Mouse (Mus musculus): ENCODE measurements around the gene Cacna2d2. TPM values are rescaled to one million over a fixed set of nuclear protein-coding genes. Genes with fewer than 3 reads are reported as not detected.

Cacna2d2 gene
- total RNA-seq (2021): 10 to 100 TPM; 24.1 to 34.7 TPM
- long read RNA-seq, experiment 1, full-length matches to known transcripts: 2 of 7 reads
- long read RNA-seq, experiment 1, partial matches to known transcripts: 1 of 7 reads
- long read RNA-seq, experiment 1, other reads (novel, unspliced or antisense): 4 of 7 reads
- long read RNA-seq, experiment 2, full-length matches to known transcripts: 1 of 4 reads
- long read RNA-seq, experiment 2, partial matches to known transcripts: 2 of 4 reads
- long read RNA-seq, experiment 2, other reads (novel, unspliced or antisense): 1 of 4 reads

DNA sequence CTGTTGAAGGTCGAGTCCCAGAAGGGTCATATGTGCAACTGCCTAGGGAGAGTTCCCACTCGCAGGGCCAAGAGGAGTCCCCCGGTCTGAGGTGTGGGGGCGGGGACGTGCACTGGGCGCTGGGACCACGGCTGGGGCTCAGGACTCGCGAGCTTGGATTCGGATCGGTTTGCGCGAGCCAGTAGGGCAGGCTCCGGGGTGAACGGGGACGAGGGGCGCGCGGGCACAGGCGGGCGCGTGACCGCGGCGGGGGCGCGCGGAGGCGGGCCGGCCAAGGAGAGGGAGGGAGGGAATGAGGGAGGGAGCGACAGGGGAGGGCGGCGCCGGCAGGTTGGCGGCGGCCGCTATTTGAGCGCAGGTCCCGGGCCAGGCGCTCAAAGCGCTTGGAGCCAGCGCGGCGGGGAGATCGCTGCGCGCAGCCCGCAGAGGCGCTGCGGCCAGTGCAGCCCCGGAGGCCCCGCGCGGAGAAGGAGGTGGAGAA, at the start of gene Cacna2d2:
Gene Cacna2d2, plus strand, starts transcription at position 122 of the 481 bp plus-strand sequence.
- intact Hi-C loops (cut with DNase I): no loop called here
- H3K4me3 ChIP-seq: peak within 1 kb of the TSS; percentile 59
- H3K27ac ChIP-seq: no peak within 1 kb of the TSS
- TF ChIP-seq CTCF (IDR thresholded peaks at IDR 0.05): no peak
- DNase-seq (ENCODE audit: extremely low spot score in 1 of 2, low spot score in 2 of 2): peak; percentile 42 to 53

GRCm38 (mm10) chr9:107354826-107355225, 44.6 kb upstream of the Cacna2d2 start:
- no peak for TF ChIP-seq CTCF (IDR thresholded peaks at IDR 0.05)
- DNase-seq (ENCODE audit: extremely low spot score in 1 of 2, low spot score in 2 of 2): no peak
- Histone ChIP-seq H3K4me3 (no peak overlapping the region), H3K27ac (no peak overlapping the region)
- intact Hi-C loops (cut with DNase I): no loop called here

- peak; percentile 76 for TF ChIP-seq CTCF (IDR thresholded peaks at IDR 0.05)
- DNase-seq (ENCODE audit: extremely low spot score in 1 of 2, low spot score in 2 of 2): peak; percentile 44 to 63
- no peak overlapping the region for H3K27ac ChIP-seq
- intact Hi-C loops (cut with DNase I): loop anchor here (1.0 kb wide), 1 partner anchor 62 kb away; no protein-coding TSS in a partner anchor
- H3K4me3 ChIP-seq: no peak overlapping the region
These were observed 43.3 kb upstream of the Cacna2d2 start for GRCm38 (mm10) chr9:107355870-107356765.

GRCm38 (mm10) chr9:107357651-107358050, 41.8 kb upstream of the Cacna2d2 start:
- TF ChIP-seq CTCF (IDR thresholded peaks at IDR 0.05): peak; percentile 97
- H3K27ac ChIP-seq: no peak overlapping the region
- H3K4me3 ChIP-seq: no peak overlapping the region
- peak; percentile 77 to 87 for DNase-seq (ENCODE audit: extremely low spot score in 1 of 2, low spot score in 2 of 2)
- intact Hi-C loops (cut with DNase I): loop anchor here (1.0 kb wide), 1 partner anchor 157 kb away; no protein-coding TSS in a partner anchor

GRCm38 (mm10) chr9:107360989-107361388, 38.4 kb upstream of the Cacna2d2 start:
- intact Hi-C loops (cut with DNase I): no loop called here
- H3K27ac ChIP-seq: no peak overlapping the region
- DNase-seq (ENCODE audit: extremely low spot score in 1 of 2, low spot score in 2 of 2): no peak
- no peak overlapping the region for H3K4me3 ChIP-seq
- no peak for TF ChIP-seq CTCF (IDR thresholded peaks at IDR 0.05)

- peak; percentile 41 to 56 for DNase-seq (ENCODE audit: extremely low spot score in 1 of 2, low spot score in 2 of 2)
- peak; percentile 66 for TF ChIP-seq CTCF (IDR thresholded peaks at IDR 0.05)
- Histone ChIP-seq H3K4me3 (no peak overlapping the region), H3K27ac (no peak overlapping the region)
- intact Hi-C loops (cut with DNase I): loop anchor here (2.0 kb wide), 2 partner anchors 96 to 148 kb away; no protein-coding TSS in a partner anchor
These were observed 32.8 kb upstream of the Cacna2d2 start for GRCm38 (mm10) chr9:107366644-107367043.

DNA sequence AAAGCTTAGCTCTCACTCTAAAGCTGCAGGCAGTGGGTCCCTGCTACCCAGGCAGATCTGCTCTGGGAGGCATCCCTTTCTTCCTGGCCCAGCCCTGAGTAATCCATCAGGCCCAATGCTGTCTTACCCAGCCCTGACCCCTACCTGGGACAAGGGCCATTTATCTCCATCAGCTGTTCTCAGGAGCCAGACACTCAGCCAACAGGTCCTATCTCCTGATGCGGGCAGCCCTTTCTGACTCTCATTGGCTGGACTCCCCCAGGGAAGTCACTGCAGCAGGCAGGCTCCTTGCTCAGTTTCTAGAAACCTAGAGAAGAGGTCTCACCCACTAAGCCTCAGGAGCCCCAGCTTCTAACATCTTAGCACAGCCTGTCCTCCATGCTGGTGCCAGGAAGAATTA, 31.1 kb upstream of the Cacna2d2 start:
- no peak overlapping the region for H3K4me3 ChIP-seq
- no peak for TF ChIP-seq CTCF (IDR thresholded peaks at IDR 0.05)
- intact Hi-C loops (cut with DNase I): no loop called here
- H3K27ac ChIP-seq: no peak overlapping the region
- DNase-seq (ENCODE audit: extremely low spot score in 1 of 2, low spot score in 2 of 2): no peak

DNA sequence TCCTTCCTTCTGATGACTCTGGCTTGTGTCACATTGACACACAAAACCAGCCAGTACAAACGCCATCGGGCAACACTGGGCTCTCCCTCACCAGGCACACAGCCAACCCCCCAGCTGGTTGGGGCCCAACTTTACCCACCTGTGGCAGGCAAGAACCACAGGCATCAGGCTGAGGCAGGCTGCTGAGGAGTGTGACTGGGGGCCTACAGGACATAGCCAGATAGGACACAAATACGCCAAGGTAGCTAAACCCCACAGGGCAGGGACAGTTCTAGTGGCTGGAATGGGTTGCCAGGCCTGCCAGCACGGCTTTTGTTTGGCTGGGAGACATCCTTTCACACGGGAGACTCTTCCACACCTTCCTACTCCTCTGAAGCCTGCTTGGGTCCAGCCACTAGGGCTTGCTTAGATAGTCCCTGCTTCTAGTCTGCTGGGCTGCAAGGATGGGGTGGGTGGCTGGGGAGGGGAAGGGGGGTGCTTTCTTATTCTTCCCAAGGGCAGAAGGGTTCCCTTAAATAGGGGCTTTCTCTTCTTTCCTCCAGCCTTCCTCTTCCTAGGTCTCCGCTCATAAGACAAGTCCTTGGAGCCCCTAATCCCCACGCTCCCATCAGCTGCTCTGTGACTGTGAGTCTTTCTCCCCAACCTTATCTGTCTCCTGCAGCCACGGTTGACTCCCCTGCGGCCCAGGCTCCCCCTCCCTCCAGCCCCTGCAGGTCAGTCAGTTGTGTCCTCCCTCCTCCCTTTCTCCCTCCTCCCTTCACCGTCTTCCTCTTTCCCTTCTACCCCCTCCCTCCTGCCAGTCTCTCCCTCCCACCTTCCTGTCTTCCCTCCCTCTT, 29.9 kb upstream of the Cacna2d2 start:
- DNase-seq (ENCODE audit: extremely low spot score in 1 of 2, low spot score in 2 of 2): no peak
- no peak for TF ChIP-seq CTCF (IDR thresholded peaks at IDR 0.05)
- Histone ChIP-seq H3K27ac (no peak overlapping the region), H3K4me3 (no peak overlapping the region)
- intact Hi-C loops (cut with DNase I): no loop called here

DNA sequence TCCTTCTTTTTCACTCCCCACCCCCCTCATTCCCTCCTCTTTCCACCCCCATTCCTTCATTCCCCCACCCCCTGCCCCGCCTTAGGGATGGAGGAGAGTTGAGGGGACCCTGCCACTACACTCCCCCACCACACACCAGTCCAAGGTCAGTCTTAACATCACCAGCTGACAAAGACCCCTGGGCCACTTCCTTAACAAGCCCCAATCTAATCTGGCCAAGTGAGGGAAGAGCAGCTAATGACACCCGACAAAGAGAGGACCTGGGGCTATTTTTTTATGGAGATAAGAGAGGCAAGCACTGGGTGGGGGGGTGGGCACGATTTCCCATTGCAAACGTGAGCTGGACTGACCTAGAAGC, 29.3 kb upstream of the Cacna2d2 start:
- H3K4me3 ChIP-seq: no peak overlapping the region
- intact Hi-C loops (cut with DNase I): no loop called here
- TF ChIP-seq CTCF (IDR thresholded peaks at IDR 0.05): no peak
- DNase-seq (ENCODE audit: extremely low spot score in 1 of 2, low spot score in 2 of 2): no peak
- H3K27ac ChIP-seq: no peak overlapping the region

- H3K4me3 ChIP-seq: no peak overlapping the region
- no peak overlapping the region for H3K27ac ChIP-seq
- no peak for TF ChIP-seq CTCF (IDR thresholded peaks at IDR 0.05)
- intact Hi-C loops (cut with DNase I): no loop called here
- DNase-seq (ENCODE audit: extremely low spot score in 1 of 2, low spot score in 2 of 2): no peak
These were observed 27.0 kb upstream of the Cacna2d2 start for GRCm38 (mm10) chr9:107372441-107372840.

GRCm38 (mm10) chr9:107374623-107375022, 24.8 kb upstream of the Cacna2d2 start:
- intact Hi-C loops (cut with DNase I): no loop called here
- peak; percentile 23 for TF ChIP-seq CTCF (IDR thresholded peaks at IDR 0.05)
- Histone ChIP-seq H3K27ac (no peak overlapping the region), H3K4me3 (no peak overlapping the region)
- no peak for DNase-seq (ENCODE audit: extremely low spot score in 1 of 2, low spot score in 2 of 2)

All from left cerebral cortex, adult 2 months (tissue).